Mouse (Mus musculus) midbrain, embryonic 10.5 days (tissue): ENCODE data around the gene Mctp1. TPM values are rescaled to one million over a fixed set of nuclear protein-coding genes. Genes with fewer than 3 reads are reported as not detected.
"Not testable (repeated sequence)": the region's sequence is repeated elsewhere in the genome, so short reads cannot be mapped to it uniquely, and the experiment has no call there.

Experiments used
- DNase-seq: peaks from one replicate; pipeline ENCODE4 v3.0.0-alpha.2; 2017; ENCODE audit warnings: low spot score
- H3K27ac ChIP-seq: fragments of 300-500 bp; sonication (generic); replicated peaks from 2 replicates; pipeline ENCODE4 v1.5.1; 2016; ENCODE audit warnings: mild to moderate bottlenecking
- H3K27me3 ChIP-seq: fragments of 300-500 bp; sonication (generic); 2 replicates; pipeline ENCODE4 v1.6.1; 2016; ENCODE audit warnings: low read depth, mild to moderate bottlenecking; ENCODE audit not compliant: poor library complexity, severe bottlenecking
- H3K36me3 ChIP-seq: fragments of 300-500 bp; sonication (generic); 2 replicates; pipeline ENCODE4 v1.6.1; 2016; ENCODE audit warnings: mild to moderate bottlenecking, moderate library complexity
- H3K4me1 ChIP-seq: fragments of 300-500 bp; sonication (generic); 2 replicates; pipeline ENCODE4 v1.6.1; 2016
- H3K4me3 ChIP-seq: fragments of 300-500 bp; sonication (generic); 2 replicates; pipeline ENCODE4 v1.5.1; 2016; ENCODE audit warnings: mild to moderate bottlenecking, moderate library complexity
- H3K9me3 ChIP-seq: fragments of 300-500 bp; sonication (generic); replicated peaks from 2 replicates; pipeline ENCODE4 v1.6.1; 2016; ENCODE audit warnings: mild to moderate bottlenecking
- WGBS: fragments of 180-500 bp; shearing (Covaris S2); methylation state at CpG from one replicate; pipeline ENCODE4 v1.1.7; 2016; 5-methylcytosine and 5-hydroxymethylcytosine counted together
- polyA plus RNA-seq: library from polyadenylated mRNA; unstranded; fragments of >200 nt; fragmentation: Nextera tagmentation; extraction: Ambion mirVana; gene quantifications from 2 replicates; pipeline ENCODE4 v1.2.1, GENCODE M21; 2016

The Mctp1 gene
- polyA plus RNA-seq, 1 experiment from 2014 or later: 4.7 TPM

GRCm38 (mm10) chr13:76949234-76949633, 564.9 kb downstream of the Mctp1 start:
- no peaks in the 10 kb centered on the region for H3K36me3 ChIP-seq
- no peak overlapping the region for H3K27ac ChIP-seq
- H3K4me1 ChIP-seq: no peaks in the 10 kb centered on the region
- H3K4me3 ChIP-seq: no peak overlapping the region
- H3K9me3 ChIP-seq: no peaks in the 10 kb centered on the region
- no peak for DNase-seq
- H3K27me3 ChIP-seq: no peaks in the 10 kb centered on the region

DNA sequence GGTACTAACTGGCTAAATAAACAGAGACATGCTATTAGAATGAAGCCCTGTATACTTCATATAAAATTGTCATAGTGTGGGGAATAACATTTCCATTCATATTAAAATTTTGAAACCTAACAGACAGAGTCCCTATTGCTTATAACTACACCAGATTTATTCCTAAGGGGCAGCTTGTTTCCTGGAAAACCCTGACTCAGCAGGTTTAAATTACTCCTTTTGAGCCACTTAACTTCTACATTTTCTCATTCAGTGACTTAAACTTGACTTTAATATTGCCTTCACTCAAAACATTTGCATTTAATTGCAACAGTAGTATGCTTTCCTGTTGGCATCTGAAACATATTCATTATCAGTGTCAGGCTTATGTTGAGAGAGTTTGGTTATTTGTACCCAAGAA, 583.3 kb downstream of the Mctp1 start:
- Histone ChIP-seq H3K27ac (no peak overlapping the region), H3K27me3 (no peaks in the 10 kb centered on the region), H3K4me3 (no peak overlapping the region), H3K36me3 (no peaks in the 10 kb centered on the region), H3K4me1 (no peaks in the 10 kb centered on the region), H3K9me3 (no peaks in the 10 kb centered on the region)
- DNase-seq: no peak

GRCm38 (mm10) chr13:76969386-76969785, 585.1 kb downstream of the Mctp1 start:
- WGBS: 2% methylated on average over 2 of the region's 2 CpGs
- no peak overlapping the region for H3K27ac ChIP-seq
- no peaks in the 10 kb centered on the region for H3K27me3 ChIP-seq
- H3K4me3 ChIP-seq: no peak overlapping the region
- peak; percentile 49 for DNase-seq
- H3K36me3 ChIP-seq: no peaks in the 10 kb centered on the region
- H3K9me3 ChIP-seq: no peaks in the 10 kb centered on the region
- H3K4me1 ChIP-seq: no peaks in the 10 kb centered on the region

GRCm38 (mm10) chr13:76971046-76971445, 586.7 kb downstream of the Mctp1 start:
- not testable (repeated sequence) for H3K4me1 ChIP-seq, DNase-seq
- WGBS: 87% methylated on average over 3 of the region's 3 CpGs

GRCm38 (mm10) chr13:77002628-77003027, 618.3 kb downstream of the Mctp1 start:
- no peak for DNase-seq
- WGBS: 67% methylated on average over 3 of the region's 3 CpGs
- Histone ChIP-seq H3K4me1 (no peaks in the 10 kb centered on the region), H3K27me3 (no peaks in the 10 kb centered on the region), H3K27ac (no peak overlapping the region), H3K4me3 (no peak overlapping the region), H3K9me3 (no peaks in the 10 kb centered on the region), H3K36me3 (no peaks in the 10 kb centered on the region)

More at GRCm38 (mm10) chr13:76971046-76971445, 586.7 kb downstream of the Mctp1 start:
- H3K27me3 ChIP-seq, H3K9me3 ChIP-seq, H3K4me3 ChIP-seq, H3K27ac ChIP-seq, H3K36me3 ChIP-seq: not testable (repeated sequence)

DNA sequence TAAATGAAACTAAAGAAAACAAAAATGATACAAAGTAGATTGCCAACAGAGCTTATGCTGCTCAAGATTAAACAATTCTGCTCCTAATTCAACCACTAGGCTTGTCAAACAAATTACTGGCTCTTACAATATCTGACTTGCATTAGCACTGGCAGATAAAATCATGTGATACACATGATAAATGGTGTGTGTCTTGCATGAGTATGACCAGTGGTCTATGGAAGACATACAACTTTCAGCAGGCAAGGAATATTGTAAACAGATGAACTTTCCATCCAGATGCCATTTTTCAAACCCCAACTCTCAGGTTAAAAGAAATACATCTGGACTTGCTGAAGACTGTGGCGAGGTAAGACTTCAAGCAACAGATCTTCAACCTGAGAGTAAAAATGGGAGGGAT, 619.3 kb downstream of the Mctp1 start:
- no peaks in the 10 kb centered on the region for H3K9me3 ChIP-seq
- no peaks in the 10 kb centered on the region for H3K4me1 ChIP-seq
- H3K27ac ChIP-seq: no peak overlapping the region
- WGBS: 93% methylated on average over 1 of the region's 1 CpGs
- H3K36me3 ChIP-seq: no peaks in the 10 kb centered on the region
- H3K4me3 ChIP-seq: no peak overlapping the region
- no peaks in the 10 kb centered on the region for H3K27me3 ChIP-seq
- DNase-seq: no peak

DNA sequence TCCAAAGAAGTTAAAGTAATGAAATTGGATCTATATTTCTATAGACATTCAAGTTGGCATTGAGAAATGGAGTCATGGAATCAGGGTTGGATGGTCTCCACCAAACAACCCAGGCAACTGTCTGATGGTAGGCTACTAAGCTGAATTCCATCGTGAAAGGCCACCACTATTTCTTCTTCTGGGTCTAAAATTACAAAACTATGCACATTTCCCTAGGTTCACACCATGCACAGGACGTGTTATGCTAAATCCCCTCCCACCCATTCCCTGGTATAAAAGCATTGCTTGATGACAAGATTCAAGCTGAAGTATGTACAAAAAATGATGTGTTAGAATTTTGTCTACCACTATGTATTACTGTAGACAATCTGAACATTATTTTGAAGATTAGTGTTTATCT, 634.5 kb downstream of the Mctp1 start:
- no peaks in the 10 kb centered on the region for H3K27me3 ChIP-seq
- H3K4me1 ChIP-seq: no peaks in the 10 kb centered on the region
- H3K4me3 ChIP-seq: no peak overlapping the region
- WGBS: 82% methylated on average over 2 of the region's 2 CpGs
- H3K36me3 ChIP-seq: no peaks in the 10 kb centered on the region
- H3K27ac ChIP-seq: no peak overlapping the region
- no peak for DNase-seq
- H3K9me3 ChIP-seq: no peaks in the 10 kb centered on the region

DNA sequence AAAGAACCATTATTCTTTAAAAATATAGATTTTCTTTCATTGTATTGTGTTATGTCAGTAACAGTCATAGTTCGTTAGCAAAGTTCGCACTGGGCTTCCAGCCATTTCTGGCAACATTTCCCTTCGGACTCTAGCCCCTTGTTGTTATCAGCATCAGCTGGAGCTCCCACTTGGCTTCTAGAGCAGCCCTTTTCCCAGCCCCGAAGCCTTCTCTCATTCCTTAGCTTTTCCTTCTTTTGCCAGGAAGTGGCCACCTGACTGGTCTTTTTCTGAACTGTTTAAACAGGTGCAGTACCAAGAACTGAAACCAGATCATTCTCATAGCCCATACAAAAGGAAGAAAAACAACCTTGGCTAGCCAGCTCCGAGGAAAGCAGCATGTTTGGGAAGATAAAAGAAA, 645.3 kb downstream of the Mctp1 start:
- Histone ChIP-seq H3K27me3 (no peaks in the 10 kb centered on the region), H3K4me1 (no peaks in the 10 kb centered on the region), H3K9me3 (no peaks in the 10 kb centered on the region), H3K36me3 (no peaks in the 10 kb centered on the region), H3K27ac (no peak overlapping the region), H3K4me3 (no peak overlapping the region)
- no peak for DNase-seq
- 79% methylated on average over 5 of the region's 5 CpGs for WGBS

- H3K9me3 ChIP-seq: no peaks in the 10 kb centered on the region
- H3K27me3 ChIP-seq: no peaks in the 10 kb centered on the region
- peaks cover 22% of the 10 kb centered on the region for H3K36me3 ChIP-seq
- H3K4me1 ChIP-seq: 0 out of 2 replicates have a peak, but pooled peaks cover 5% of the 10 kb centered on the region
- no peak overlapping the region for H3K27ac ChIP-seq
- no peak overlapping the region for H3K4me3 ChIP-seq
- WGBS: 96% methylated on average over 1 of the region's 1 CpGs
- no peak for DNase-seq
Observed at GRCm38 (mm10) chr13:77043375-77043774, 659.0 kb downstream of the Mctp1 start.

- Histone ChIP-seq H3K4me3 (no peak overlapping the region), H3K36me3 (peaks cover 31% of the 10 kb centered on the region), H3K27ac (no peak overlapping the region), H3K9me3 (no peaks in the 10 kb centered on the region), H3K4me1 (0 out of 2 replicates have a peak, but pooled peaks cover 5% of the 10 kb centered on the region), H3K27me3 (no peaks in the 10 kb centered on the region)
- WGBS: 98% methylated on average over 1 of the region's 1 CpGs
- no peak for DNase-seq
Observed at GRCm38 (mm10) chr13:77045375-77045774, 661.0 kb downstream of the Mctp1 start.

DNA sequence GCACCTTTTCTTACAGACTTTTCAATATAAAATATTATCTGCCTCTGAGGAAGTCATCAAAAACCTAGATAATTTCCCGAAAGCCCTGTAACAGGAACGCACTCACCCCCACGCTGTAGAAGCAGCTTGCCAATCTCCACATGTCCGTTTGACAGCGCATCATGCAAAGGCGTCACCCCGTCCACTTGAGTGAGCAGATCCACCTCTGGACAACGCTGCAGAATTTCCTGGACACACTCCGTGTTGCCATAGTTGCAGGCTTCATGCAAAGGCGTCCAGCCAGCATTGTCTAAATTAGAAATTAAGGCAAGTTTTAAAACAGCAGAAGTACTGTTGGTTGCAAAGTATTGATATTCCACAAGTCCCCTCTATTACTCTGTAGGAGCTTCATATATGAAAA, 662.1 kb downstream of the Mctp1 start:
- H3K36me3 ChIP-seq: peaks cover 30% of the 10 kb centered on the region
- WGBS: 85% methylated on average over 10 of the region's 10 CpGs
- H3K27ac ChIP-seq: no peak overlapping the region
- no peaks in the 10 kb centered on the region for H3K9me3 ChIP-seq
- 0 out of 2 replicates have a peak, but pooled peaks cover 5% of the 10 kb centered on the region for H3K4me1 ChIP-seq
- H3K27me3 ChIP-seq: no peaks in the 10 kb centered on the region
- DNase-seq: no peak
- no peak overlapping the region for H3K4me3 ChIP-seq

- 88% methylated on average over 6 of the region's 6 CpGs for WGBS
- DNase-seq: no peak
- H3K27ac ChIP-seq: no peak overlapping the region
Observed at GRCm38 (mm10) chr13:77047179-77047931, 663.0 kb downstream of the Mctp1 start.

GRCm38 (mm10) chr13:77048461-77048860, 664.1 kb downstream of the Mctp1 start:
- Histone ChIP-seq H3K36me3 (peaks cover 22% of the 10 kb centered on the region), H3K4me1 (0 out of 2 replicates have a peak, but pooled peaks cover 5% of the 10 kb centered on the region), H3K27me3 (no peaks in the 10 kb centered on the region), H3K4me3 (no peak overlapping the region), H3K9me3 (no peaks in the 10 kb centered on the region), H3K27ac (no peak overlapping the region)
- WGBS: 92% methylated on average over 1 of the region's 1 CpGs
- DNase-seq: no peak

More at GRCm38 (mm10) chr13:77047179-77047931, 663.0 kb downstream of the Mctp1 start:
- no peak overlapping the region for H3K4me3 ChIP-seq
- H3K27me3 ChIP-seq: no peaks in the 10 kb centered on the region
- H3K36me3 ChIP-seq: peaks cover 27% of the 10 kb centered on the region
- H3K4me1 ChIP-seq: 0 out of 2 replicates have a peak, but pooled peaks cover 5% of the 10 kb centered on the region
- no peaks in the 10 kb centered on the region for H3K9me3 ChIP-seq
